Mouse (Mus musculus): Measurements from ENCODE around the gene Ppp5c. TPM values are rescaled to one million over a fixed set of nuclear protein-coding genes. Genes with fewer than 3 reads are reported as not detected.

Gene Ppp5c
- polyA plus RNA-seq, 1 experiment from 2014 or later = 142 TPM

- Histone ChIP-seq H3K36me3 (no peaks in the 10 kb centered on the region), H3K4me3 (no peak overlapping the region), H3K27me3 (ENCODE audit: low read depth, poor library complexity, severe bottlenecking) (no peaks in the 10 kb centered on the region), H3K27ac (replicated peaks) (no peak overlapping the region), H3K9me3 (replicated peaks) (no peaks in the 10 kb centered on the region; the same call in 1 of the 2 replicates), H3K4me1 (no peaks in the 10 kb centered on the region; the same call in 1 of the 2 replicates)
- 93% methylated on average over 5 of the region's 5 CpGs for WGBS
- DNase-seq (ENCODE audit: low spot score) = no peak
These were observed 19.4 kb upstream of the Ppp5c start for GRCm38 (mm10) chr7:17047041-17047682.

- Histone ChIP-seq H3K9me3 (replicated peaks) (no peaks in the 10 kb centered on the region; the same call in 1 of the 2 replicates), H3K27me3 (ENCODE audit: low read depth, poor library complexity, severe bottlenecking) (no peaks in the 10 kb centered on the region), H3K36me3 (no peaks in the 10 kb centered on the region), H3K4me3 (no peak overlapping the region), H3K27ac (replicated peaks) (no peak overlapping the region), H3K4me1 (no peaks in the 10 kb centered on the region; the same call in 1 of the 2 replicates)
- DNase-seq (ENCODE audit: low spot score) = no peak
- WGBS = 85% methylated on average over 1 of the region's 1 CpGs
These were observed 18.0 kb upstream of the Ppp5c start for GRCm38 (mm10) chr7:17045743-17046142.

- no peaks in the 10 kb centered on the region for H3K36me3 ChIP-seq
- peaks cover 11% of the 10 kb centered on the region; the same call in 1 of the 2 replicates for H3K27me3 ChIP-seq (ENCODE audit: low read depth, poor library complexity, severe bottlenecking)
- no peak overlapping the region for H3K27ac ChIP-seq (replicated peaks)
- no peak overlapping the region for H3K4me3 ChIP-seq
- DNase-seq (ENCODE audit: low spot score) = no peak
- 91% methylated on average over 7 of the region's 7 CpGs for WGBS
- H3K9me3 ChIP-seq (replicated peaks) = no peaks in the 10 kb centered on the region; the same call in 1 of the 2 replicates
- H3K4me1 ChIP-seq = peaks cover 21% of the 10 kb centered on the region
These were observed 11.6 kb upstream of the Ppp5c start for GRCm38 (mm10) chr7:17039373-17039772.

GRCm38 (mm10) chr7:17038018-17038695 is 10.4 kb upstream of the Ppp5c start:
- peaks cover 11% of the 10 kb centered on the region; the same call in 1 of the 2 replicates for H3K27me3 ChIP-seq (ENCODE audit: low read depth, poor library complexity, severe bottlenecking)
- peak overlapping the region; percentile 7; the same call in 1 of the 2 replicates for H3K4me3 ChIP-seq
- WGBS = 48% methylated on average over 9 of the region's 9 CpGs
- H3K4me1 ChIP-seq = peaks cover 21% of the 10 kb centered on the region
- peak overlapping the region; percentile 63 for H3K27ac ChIP-seq (replicated peaks)
- H3K9me3 ChIP-seq (replicated peaks) = no peaks in the 10 kb centered on the region; the same call in 1 of the 2 replicates
- DNase-seq (ENCODE audit: low spot score) = peak; percentile 66
- H3K36me3 ChIP-seq = no peaks in the 10 kb centered on the region

- Histone ChIP-seq H3K27ac (replicated peaks) (no peak overlapping the region), H3K4me3 (no peak overlapping the region), H3K4me1 (peaks cover 23% of the 10 kb centered on the region), H3K36me3 (peaks cover 10% of the 10 kb centered on the region), H3K27me3 (ENCODE audit: low read depth, poor library complexity, severe bottlenecking) (peaks cover 5% of the 10 kb centered on the region; the same call in 1 of the 2 replicates), H3K9me3 (replicated peaks) (no peaks in the 10 kb centered on the region)
- no peak for DNase-seq (ENCODE audit: low spot score)
- 84% methylated on average over 7 of the region's 7 CpGs for WGBS
These were observed 2.5 kb upstream of the Ppp5c start for GRCm38 (mm10) chr7:17030239-17030638.

- Histone ChIP-seq H3K9me3 (replicated peaks) (no peaks in the 10 kb centered on the region), H3K27ac (replicated peaks) (no peak overlapping the region), H3K4me3 (no peak overlapping the region), H3K4me1 (peaks cover 27% of the 10 kb centered on the region), H3K36me3 (peaks cover 23% of the 10 kb centered on the region), H3K27me3 (ENCODE audit: low read depth, poor library complexity, severe bottlenecking) (peaks cover 5% of the 10 kb centered on the region; the same call in 1 of the 2 replicates)
- DNase-seq (ENCODE audit: low spot score) = no peak
- WGBS = 78% methylated on average over 7 of the region's 7 CpGs
These were observed 1.2 kb upstream of the Ppp5c start for GRCm38 (mm10) chr7:17028923-17029322.

- 11% methylated on average over 24 of the region's 24 CpGs for WGBS
- Histone ChIP-seq H3K4me3 (peak overlapping the region; percentile 70), H3K27ac (replicated peaks) (peak overlapping the region; percentile 96), H3K9me3 (replicated peaks) (no peaks in the 10 kb centered on the region), H3K27me3 (ENCODE audit: low read depth, poor library complexity, severe bottlenecking) (peaks cover 5% of the 10 kb centered on the region; the same call in 1 of the 2 replicates), H3K4me1 (peaks cover 27% of the 10 kb centered on the region), H3K36me3 (peaks cover 43% of the 10 kb centered on the region)
- peak; percentile 24 for DNase-seq (ENCODE audit: low spot score)
These were observed 775 bp downstream of the Ppp5c start for GRCm38 (mm10) chr7:17026710-17027587.

- H3K27me3 ChIP-seq (ENCODE audit: low read depth, poor library complexity, severe bottlenecking) = peaks cover 5% of the 10 kb centered on the region; the same call in 1 of the 2 replicates
- H3K4me3 ChIP-seq = peak overlapping the region; percentile 70
- no peaks in the 10 kb centered on the region for H3K9me3 ChIP-seq (replicated peaks)
- peaks cover 27% of the 10 kb centered on the region for H3K4me1 ChIP-seq
- H3K36me3 ChIP-seq = peaks cover 52% of the 10 kb centered on the region
- 82% methylated on average over 9 of the region's 9 CpGs for WGBS
- no peak for DNase-seq (ENCODE audit: low spot score)
- H3K27ac ChIP-seq (replicated peaks) = no peak overlapping the region
These were observed 1.7 kb downstream of the Ppp5c start for GRCm38 (mm10) chr7:17025896-17026622.

- no peak overlapping the region for H3K27ac ChIP-seq (replicated peaks)
- H3K9me3 ChIP-seq (replicated peaks) = no peaks in the 10 kb centered on the region
- peak overlapping the region; percentile 70; the same call in 1 of the 2 replicates for H3K4me3 ChIP-seq
- H3K36me3 ChIP-seq = peaks cover 57% of the 10 kb centered on the region
- peaks cover 27% of the 10 kb centered on the region for H3K4me1 ChIP-seq
- DNase-seq (ENCODE audit: low spot score) = no peak
- 89% methylated on average over 4 of the region's 4 CpGs for WGBS
- peaks cover 5% of the 10 kb centered on the region; the same call in 1 of the 2 replicates for H3K27me3 ChIP-seq (ENCODE audit: low read depth, poor library complexity, severe bottlenecking)
These were observed 2.2 kb downstream of the Ppp5c start for GRCm38 (mm10) chr7:17025505-17025894.

- Histone ChIP-seq H3K9me3 (replicated peaks) (no peaks in the 10 kb centered on the region), H3K4me1 (peaks cover 27% of the 10 kb centered on the region), H3K27ac (replicated peaks) (no peak overlapping the region), H3K4me3 (peak overlapping the region; percentile 70; the same call in 1 of the 2 replicates), H3K36me3 (peaks cover 63% of the 10 kb centered on the region), H3K27me3 (ENCODE audit: low read depth, poor library complexity, severe bottlenecking) (peaks cover 5% of the 10 kb centered on the region; the same call in 1 of the 2 replicates)
- WGBS = 90% methylated on average over 10 of the region's 10 CpGs
- DNase-seq (ENCODE audit: low spot score) = no peak
These were observed 2.8 kb downstream of the Ppp5c start for GRCm38 (mm10) chr7:17024814-17025504.

- 0 out of 2 replicates have a peak, but pooled peaks cover 4% of the 10 kb centered on the region for H3K27me3 ChIP-seq (ENCODE audit: low read depth, poor library complexity, severe bottlenecking)
- no peak for DNase-seq (ENCODE audit: low spot score)
- WGBS = 92% methylated on average over 6 of the region's 6 CpGs
- H3K4me3 ChIP-seq = no peak overlapping the region; the same call in 1 of the 2 replicates
- no peak overlapping the region for H3K27ac ChIP-seq (replicated peaks)
- peaks cover 27% of the 10 kb centered on the region for H3K4me1 ChIP-seq
- H3K36me3 ChIP-seq = peaks cover 71% of the 10 kb centered on the region
- H3K9me3 ChIP-seq (replicated peaks) = no peaks in the 10 kb centered on the region
These were observed 3.6 kb downstream of the Ppp5c start for GRCm38 (mm10) chr7:17024141-17024540.

All from midbrain, embryonic 10.5 days (tissue).